Mouse (Mus musculus) gastrocnemius, adult 2 months (tissue): ENCODE measurements around the gene Tigit. TPM values are rescaled to one million over a fixed set of nuclear protein-coding genes. Genes with fewer than 3 reads are reported as not detected.

Experiments used
- DNase-seq: peaks from one replicate; pipeline ENCODE4 v3.0.0; 2022
- H3K27ac ChIP-seq: fragments of 200-600 bp; 2 replicates; pipeline ENCODE4 v1.8.1; 2022; ENCODE audit warnings: mild to moderate bottlenecking
- H3K4me3 ChIP-seq: fragments of 200-600 bp; 2 replicates; pipeline ENCODE4 v1.8.1; 2022; ENCODE audit warnings: mild to moderate bottlenecking, moderate library complexity
- CTCF ChIP-seq: fragments of 200-600 bp; IDR thresholded peaks from 2 replicates; pipeline ENCODE4 v1.8.1; 2022; ENCODE audit warnings: antibody characterized with exemption, mild to moderate bottlenecking, moderate library complexity
- intact Hi-C: fragments of 180-260 bp; cut with DNase I; formaldehyde crosslinking; loops from one replicate; pipeline ENCODE4 v1.15.1; 2025
- total RNA-seq, 2 experiments: library from RNA; stranded (reverse); gene quantifications; 2 replicates each; pipeline ENCODE4 v1.2.3; 2021

Gene Tigit
- total RNA-seq, 2 experiments from 2014 or later, result not detected

DNA sequence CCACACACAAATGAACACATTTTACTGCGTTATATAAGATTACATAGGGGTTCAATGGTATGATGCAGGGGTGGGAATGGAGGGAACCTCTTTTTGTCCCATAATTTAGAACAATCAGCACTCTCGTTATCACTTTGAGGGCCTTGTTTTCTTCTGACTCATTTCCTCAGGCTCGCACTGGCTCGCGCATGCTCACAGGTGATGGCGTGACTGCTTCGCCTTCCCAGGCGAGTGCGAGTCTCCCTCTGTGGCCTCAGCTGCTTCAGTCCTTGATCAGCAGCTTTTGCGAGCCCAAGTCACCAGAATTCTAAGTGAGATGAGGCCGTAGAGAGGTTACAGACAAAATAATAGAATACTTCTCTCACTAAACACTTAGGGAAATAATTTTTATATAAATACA is 30.2 kb upstream of the Tigit start:
- no peak for DNase-seq
- Histone ChIP-seq H3K27ac (no peak overlapping the region), H3K4me3 (no peak overlapping the region)
- no peak for TF ChIP-seq CTCF
- intact Hi-C loops, result no loop called here

DNA sequence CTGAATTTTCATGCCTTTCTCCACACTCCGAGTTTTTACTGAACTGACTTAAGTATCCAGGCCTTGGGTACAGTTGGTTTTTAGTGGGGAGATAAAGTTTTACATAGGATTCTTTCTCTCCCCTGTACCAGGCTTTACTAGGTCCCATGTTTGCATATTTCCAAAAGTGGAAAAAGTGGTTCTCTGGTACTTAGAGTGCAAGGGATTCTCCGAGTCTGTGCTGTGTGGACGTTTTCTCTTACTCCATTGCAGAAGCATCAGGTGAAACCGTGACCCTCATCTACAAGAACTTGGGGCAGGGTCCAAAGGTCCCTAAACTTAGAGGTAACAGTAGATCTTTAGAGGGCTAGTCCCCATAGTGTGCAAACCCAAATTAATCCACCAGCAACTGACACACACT is 28.7 kb upstream of the Tigit start:
- intact Hi-C loops, result no loop called here
- no peak overlapping the region for H3K4me3 ChIP-seq
- no peak for TF ChIP-seq CTCF
- H3K27ac ChIP-seq, result no peak overlapping the region
- no peak for DNase-seq

DNA sequence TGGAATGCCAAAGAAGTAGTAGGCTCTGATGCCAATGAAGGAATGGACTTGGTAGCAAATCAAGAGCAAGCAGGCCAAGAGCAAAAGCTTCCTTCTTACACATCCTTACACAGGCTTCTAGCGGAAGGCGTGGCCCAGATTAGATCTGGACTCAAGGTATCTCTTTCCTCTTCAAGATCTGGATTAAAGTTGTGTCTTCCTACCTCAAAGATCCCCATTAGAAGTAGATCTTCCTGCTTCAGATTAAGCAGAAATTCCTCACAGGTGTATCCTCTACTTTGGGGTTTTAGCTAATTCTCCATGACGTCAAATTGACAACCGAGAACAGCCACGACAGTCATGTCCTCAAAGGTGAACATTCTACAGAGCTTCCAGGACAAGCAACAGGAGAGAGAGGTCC is 27.8 kb upstream of the Tigit start:
- intact Hi-C loops, result no loop called here
- TF ChIP-seq CTCF, result no peak
- Histone ChIP-seq H3K4me3 (no peak overlapping the region), H3K27ac (no peak overlapping the region)
- DNase-seq, result no peak

DNA sequence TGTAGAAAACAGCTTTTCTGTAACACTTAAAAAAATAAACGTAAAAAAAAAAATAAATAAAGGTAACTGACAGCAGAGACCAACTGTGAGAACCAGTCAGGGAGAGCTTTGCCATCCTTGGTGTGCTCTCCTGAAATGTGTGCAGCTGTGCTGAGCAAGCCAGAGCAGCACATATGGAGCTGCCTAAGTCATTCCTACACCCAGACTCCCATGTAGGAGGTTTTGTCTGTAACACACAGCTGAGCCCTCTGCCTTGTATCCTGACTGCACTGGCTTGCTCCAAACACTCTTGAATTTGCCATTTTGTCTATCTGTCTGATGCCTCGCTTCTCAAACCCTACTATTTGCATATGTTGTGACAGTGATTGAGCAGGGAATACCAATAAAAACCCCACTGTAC is 27.0 kb upstream of the Tigit start:
- Histone ChIP-seq H3K4me3 (no peak overlapping the region), H3K27ac (no peak overlapping the region)
- intact Hi-C loops, result no loop called here
- TF ChIP-seq CTCF, result no peak
- no peak for DNase-seq

DNA sequence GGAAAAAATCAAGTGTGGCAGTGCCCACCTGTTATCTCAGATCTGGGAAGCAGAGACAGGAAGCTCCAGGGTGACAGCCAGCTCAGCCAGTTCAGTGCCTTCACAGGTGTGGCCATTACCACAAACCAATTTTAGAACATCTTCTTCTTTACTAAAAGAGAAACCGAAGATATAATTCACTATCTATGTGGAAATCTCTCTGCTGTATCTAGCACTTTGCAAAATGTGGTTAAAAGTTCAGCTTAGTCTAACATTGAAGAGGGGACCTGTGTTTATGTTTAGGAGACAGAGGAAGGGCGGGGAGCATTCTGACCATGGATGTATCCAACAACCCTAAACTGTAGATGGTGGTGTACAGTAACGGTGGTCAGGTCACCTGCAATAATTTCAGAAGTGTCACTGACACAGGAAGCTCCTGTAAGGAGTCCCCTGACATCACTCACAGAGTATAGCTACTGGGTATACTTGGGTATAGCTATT is 26.3 kb upstream of the Tigit start:
- intact Hi-C loops, result no loop called here
- TF ChIP-seq CTCF, result no peak
- no peak for DNase-seq
- no peak overlapping the region for H3K4me3 ChIP-seq
- H3K27ac ChIP-seq, result no peak overlapping the region

DNA sequence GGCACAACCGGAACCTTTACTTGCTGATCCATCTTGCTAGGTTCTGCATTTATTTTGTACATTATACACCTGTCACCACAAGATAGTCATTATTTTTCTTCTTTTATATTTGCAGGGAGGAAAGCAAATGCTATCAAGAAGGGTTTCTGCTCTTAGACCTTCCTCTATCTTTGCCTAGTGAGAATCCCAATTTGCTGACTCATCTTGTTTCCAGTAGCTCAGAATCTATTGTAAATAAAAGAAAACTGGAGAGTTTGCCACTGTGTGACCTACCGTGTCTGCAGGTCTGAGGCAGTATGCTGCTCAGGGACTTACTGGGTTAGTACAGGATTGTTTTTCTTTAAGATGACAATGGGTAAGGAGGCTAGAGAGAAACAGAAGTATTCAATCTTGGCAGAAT is 24.0 kb upstream of the Tigit start:
- no peak for DNase-seq
- H3K4me3 ChIP-seq, result no peak overlapping the region
- no peak for TF ChIP-seq CTCF
- intact Hi-C loops, result no loop called here
- no peak overlapping the region for H3K27ac ChIP-seq

DNA sequence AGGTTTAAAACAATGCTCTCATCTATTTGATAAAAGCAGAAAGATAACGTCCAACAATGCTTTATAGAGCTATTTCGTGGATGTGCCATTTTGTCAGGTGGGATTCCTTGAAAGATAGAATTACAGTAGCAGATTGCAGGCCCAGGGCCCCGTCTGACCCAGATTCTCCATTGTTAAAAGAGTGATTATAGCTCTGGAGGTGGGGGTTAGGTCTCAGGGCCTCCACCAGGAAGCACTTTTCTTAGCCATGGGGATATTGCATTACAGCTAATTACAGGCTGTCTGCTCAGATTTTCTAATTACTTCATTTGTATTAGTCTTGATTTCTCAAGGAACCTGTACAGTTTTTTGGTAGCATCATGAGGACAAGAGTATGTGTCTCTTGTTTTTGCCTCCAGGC is 10.5 kb upstream of the Tigit start:
- no peak for DNase-seq
- intact Hi-C loops, result no loop called here
- no peak for TF ChIP-seq CTCF
- no peak overlapping the region for H3K4me3 ChIP-seq
- no peak overlapping the region for H3K27ac ChIP-seq

DNA sequence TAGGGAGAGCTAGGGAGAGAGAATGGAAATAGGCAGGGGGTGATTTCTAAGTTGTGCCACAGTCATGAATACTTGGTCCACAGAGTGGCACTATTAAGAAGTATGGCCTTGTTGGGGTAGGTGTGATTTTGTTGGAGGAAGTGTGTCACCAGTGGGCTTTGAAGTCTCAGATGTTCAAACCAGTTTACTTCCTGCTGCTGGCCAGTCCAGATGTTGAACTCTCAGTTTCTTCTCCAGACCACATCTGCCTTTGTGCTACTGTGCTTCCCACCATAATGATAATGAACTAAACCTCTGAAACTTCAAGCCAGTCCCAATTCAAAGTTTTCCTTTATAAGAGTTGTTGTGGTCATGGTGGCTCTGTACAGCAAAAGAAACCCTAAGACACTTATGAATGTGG is 8.8 kb upstream of the Tigit start:
- no peak overlapping the region for H3K4me3 ChIP-seq

DNA sequence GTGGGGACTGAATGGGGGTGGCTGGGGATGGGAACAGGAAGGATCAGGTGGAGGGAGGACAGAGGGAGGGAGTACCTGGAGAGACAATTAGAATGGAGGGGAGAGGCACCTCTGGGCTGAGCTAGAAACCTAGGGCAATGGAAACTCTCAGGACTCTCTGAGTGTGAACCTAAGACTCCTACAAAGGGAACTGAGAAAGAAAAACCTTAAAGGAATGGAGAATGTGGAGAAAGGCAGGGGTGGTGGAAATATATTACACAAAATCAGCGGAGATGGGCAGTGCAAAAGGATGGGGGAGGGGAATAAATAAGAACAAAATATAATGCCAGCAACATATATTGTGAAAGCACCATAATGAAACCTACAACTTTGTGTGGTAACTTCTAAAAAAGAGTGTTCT is 8.0 kb upstream of the Tigit start:
- Histone ChIP-seq H3K27ac (no peak overlapping the region), H3K4me3 (no peak overlapping the region)
- TF ChIP-seq CTCF, result no peak
- no peak for DNase-seq
- intact Hi-C loops, result no loop called here

More for the DNA sequence above, 8.8 kb upstream of the Tigit start:
- no peak for TF ChIP-seq CTCF
- intact Hi-C loops, result no loop called here
- no peak for DNase-seq
- no peak overlapping the region for H3K27ac ChIP-seq

DNA sequence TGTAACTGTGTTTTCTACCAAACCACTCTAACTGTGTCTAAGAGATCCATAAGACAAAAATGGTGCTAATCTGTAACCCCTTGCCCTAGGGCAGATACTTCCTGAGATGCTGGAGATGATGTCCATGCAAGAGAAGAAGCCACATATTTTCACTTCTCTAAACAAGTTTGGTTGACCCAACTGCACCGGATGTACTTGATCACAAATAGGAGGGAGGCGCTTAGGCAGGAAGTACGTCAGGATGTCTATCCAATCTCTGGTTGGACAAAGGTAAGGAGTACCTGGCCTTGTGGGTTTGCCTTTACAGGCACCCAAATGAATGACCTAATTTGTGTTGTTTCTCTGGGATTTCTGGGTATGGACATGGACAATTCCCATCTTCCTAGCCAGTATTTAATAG is 4.3 kb upstream of the Tigit start:
- Histone ChIP-seq H3K4me3 (no peak overlapping the region), H3K27ac (no peak overlapping the region)
- no peak for DNase-seq
- intact Hi-C loops, result no loop called here
- TF ChIP-seq CTCF, result no peak

DNA sequence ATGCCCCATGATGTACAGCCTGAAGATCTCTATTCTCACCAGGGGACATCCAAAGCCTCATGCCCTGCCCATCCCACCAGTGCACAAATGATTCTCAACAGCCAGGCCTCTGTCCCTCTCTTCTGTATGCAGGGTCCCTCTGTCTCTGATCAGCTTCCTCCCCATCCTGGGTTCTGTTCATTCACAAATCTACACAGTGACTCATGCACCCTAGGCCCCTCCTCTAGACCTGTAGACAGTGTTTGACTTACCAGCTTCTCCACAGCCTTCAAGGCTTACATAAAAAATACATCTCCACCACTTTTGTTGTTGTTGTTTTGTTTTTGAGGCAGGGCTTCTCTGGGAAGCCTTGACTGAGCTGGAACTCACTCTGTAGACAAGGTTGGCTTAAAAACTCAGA is 915 bp upstream of the Tigit start:
- no peak for DNase-seq
- intact Hi-C loops, result no loop called here
- Histone ChIP-seq H3K27ac (no peak overlapping the region), H3K4me3 (no peak overlapping the region)
- TF ChIP-seq CTCF, result no peak

DNA sequence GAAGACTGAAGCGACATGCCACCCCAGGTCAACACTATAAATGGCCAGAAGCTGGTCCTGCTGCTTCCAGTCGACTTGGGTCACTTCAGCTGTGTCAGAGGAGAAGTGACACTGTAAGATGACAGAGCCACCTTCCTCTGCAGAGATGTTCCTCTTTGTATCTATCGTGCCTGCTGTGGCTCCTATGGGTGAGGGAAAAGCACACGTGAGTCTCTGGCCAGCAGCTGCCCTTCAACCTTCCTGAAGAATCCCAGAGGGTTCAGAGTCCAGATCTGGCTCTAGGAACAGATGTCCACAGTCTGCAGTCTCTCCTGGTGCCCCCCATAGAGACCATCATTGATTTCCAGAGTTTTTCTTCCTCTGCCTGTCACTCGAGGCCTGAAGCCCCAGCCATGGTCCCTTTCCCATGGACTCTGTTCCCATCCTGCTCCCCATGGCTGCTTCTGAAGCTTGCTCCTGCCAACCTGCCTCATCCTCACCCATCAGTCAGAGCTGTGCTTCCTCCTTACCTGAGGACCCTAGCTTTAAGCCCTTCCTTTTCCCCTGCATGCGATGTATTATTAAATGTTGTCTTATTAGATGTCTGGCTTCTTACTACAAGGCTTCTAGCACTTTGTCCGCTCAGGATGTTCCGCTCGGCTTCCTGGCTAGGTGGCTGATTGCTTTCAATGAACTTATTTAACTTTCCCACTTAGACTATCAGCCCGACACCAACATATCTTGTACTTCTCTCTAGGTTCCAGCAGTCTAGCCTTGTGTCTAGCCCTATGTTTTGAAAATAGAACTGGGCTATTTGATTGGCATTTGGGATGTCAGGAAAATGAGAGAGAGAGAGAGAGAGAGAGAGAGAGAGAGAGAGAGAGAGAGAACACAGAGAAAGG is 1.6 kb downstream of the Tigit start:
- no peak overlapping the region for H3K4me3 ChIP-seq
- DNase-seq, result no peak
- TF ChIP-seq CTCF, result no peak
- no peak overlapping the region for H3K27ac ChIP-seq
- intact Hi-C loops, result no loop called here

DNA sequence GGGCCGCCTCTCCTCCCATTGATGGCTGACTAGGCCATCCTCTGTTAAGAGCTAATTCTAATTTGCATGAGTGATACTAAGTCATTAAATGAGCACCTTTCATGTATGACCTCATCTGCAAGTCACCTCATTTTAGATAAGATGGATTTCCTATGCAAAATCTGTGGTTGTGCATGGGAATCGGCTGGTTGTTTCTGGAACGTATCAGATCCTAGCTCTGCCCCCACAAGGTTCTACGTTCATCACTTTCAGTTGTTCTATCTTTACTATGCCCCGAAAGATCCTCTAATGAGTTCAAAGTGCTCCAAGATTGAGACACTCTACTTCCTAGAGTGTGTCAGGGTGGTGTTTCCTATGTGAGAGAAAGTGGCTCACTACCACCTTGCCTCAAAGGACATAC is 2.4 kb downstream of the Tigit start:
- no peak for TF ChIP-seq CTCF
- no peak for DNase-seq
- intact Hi-C loops, result no loop called here
- Histone ChIP-seq H3K4me3 (no peak overlapping the region), H3K27ac (no peak overlapping the region)

DNA sequence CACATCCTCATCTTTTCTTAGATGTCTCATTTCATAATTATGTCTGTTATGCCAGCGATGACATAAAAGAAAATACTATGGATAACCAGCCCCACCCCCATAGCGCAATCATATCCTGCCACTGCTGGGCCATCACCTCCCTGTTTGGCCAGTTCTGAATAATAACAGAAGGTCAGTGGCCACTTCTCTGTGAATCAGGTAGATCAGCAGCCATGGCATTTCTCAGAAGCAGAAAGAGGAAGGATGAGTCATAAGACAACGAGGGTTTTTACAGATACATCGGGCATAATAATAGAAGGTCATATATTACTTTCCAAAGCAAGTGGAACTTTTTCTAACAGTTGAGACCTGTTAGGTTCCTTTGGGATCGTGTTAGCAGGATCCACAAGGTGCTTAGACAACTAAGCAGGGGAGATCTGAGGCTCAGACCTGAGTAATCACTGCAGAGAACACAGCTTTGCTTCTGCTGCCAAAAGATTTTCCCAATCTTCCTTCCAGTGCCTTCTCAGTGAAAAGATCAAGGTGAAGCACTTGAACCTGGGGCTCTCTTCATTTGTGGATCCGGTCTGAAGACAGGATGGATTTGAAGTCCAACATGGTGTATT is 8.7 kb downstream of the Tigit start:
- no peak overlapping the region for H3K27ac ChIP-seq
- DNase-seq, result no peak
- TF ChIP-seq CTCF, result no peak
- H3K4me3 ChIP-seq, result no peak overlapping the region
- intact Hi-C loops, result loop anchor here (10.0 kb wide), 1 partner anchor 150 kb away; no protein-coding TSS in a partner anchor
